Mouse (Mus musculus): ENCODE results near the gene Plpp3.

- no peak for TF ChIP-seq CTCF (IDR thresholded peaks at IDR 0.05; ENCODE audit: low read depth, low read length)
- TF ChIP-seq POLR2A (IDR thresholded peaks at IDR 0.05; ENCODE audit: extremely low read depth, insufficient read depth, low read length) = no peak
Observed at GRCm38 (mm10) chr4:105252044-105252443, 94.9 kb downstream of the Plpp3 start.

Data from liver, adult 2 months (tissue).